Mouse (Mus musculus) limb, embryonic 13.5 days (tissue): ENCODE measurements at regions not wholly inside any gene's neighbourhood (a gene's known extent, or its start where the extent isn't known, plus 50 kb on each side); places are given as distances from the start of the nearest gene placed in this dataset.

Experiments
- ATAC-seq: fragments of 200-750 bp; cut with Nextera tagmentation; 2 replicates; pipeline ENCODE4 v1.8.0; 2017; ENCODE audit warnings: low read depth, moderate number of reproducible peaks, moderate TSS enrichment; ENCODE audit not compliant: low FRiP score
- H3K27ac ChIP-seq: fragments of 300-500 bp; sonication (generic); 2 replicates; pipeline ENCODE4 v1.5.1; 2015; ENCODE audit warnings: inconsistent platforms, mild to moderate bottlenecking, moderate library complexity
- H3K27me3 ChIP-seq: fragments of 300-500 bp; sonication (generic); 2 replicates; pipeline ENCODE4 v1.6.1; 2015; ENCODE audit warnings: mild to moderate bottlenecking, inconsistent platforms
- H3K36me3 ChIP-seq: fragments of 300-500 bp; sonication (generic); 2 replicates; pipeline ENCODE4 v1.6.1; 2015; ENCODE audit warnings: inconsistent platforms, mild to moderate bottlenecking, moderate library complexity
- H3K4me1 ChIP-seq: fragments of 300-500 bp; sonication (generic); 2 replicates; pipeline ENCODE4 v1.6.1; 2015; ENCODE audit warnings: inconsistent platforms
- H3K4me2 ChIP-seq: fragments of 300-500 bp; sonication (generic); replicated peaks from 2 replicates; pipeline ENCODE4 v1.6.1; 2015; ENCODE audit warnings: inconsistent platforms, mild to moderate bottlenecking, moderate library complexity
- H3K4me3 ChIP-seq: fragments of 300-500 bp; sonication (generic); 2 replicates; pipeline ENCODE4 v1.5.1; 2015; ENCODE audit warnings: moderate library complexity, mild to moderate bottlenecking, inconsistent platforms
- H3K9ac ChIP-seq: fragments of 300-500 bp; sonication (generic); 2 replicates; pipeline ENCODE4 v1.6.1; 2015; ENCODE audit warnings: mild to moderate bottlenecking, inconsistent platforms
- H3K9me3 ChIP-seq: fragments of 300-500 bp; sonication (generic); 2 replicates; pipeline ENCODE4 v1.6.1; 2016; ENCODE audit warnings: inconsistent platforms
- WGBS: fragments of 180-500 bp; shearing (Covaris S2); methylation state at CpG from one replicate; pipeline ENCODE4 v1.1.7; 2015; 5-methylcytosine and 5-hydroxymethylcytosine counted together

GRCm38 (mm10) chr7:129975781-129976514 is 384.3 kb downstream of the Wdr11 start:
- no peak overlapping the region for H3K27ac ChIP-seq
- H3K4me1 ChIP-seq: no peaks in the 10 kb centered on the region; the same call in 1 of the 2 replicates
- no peaks in the 10 kb centered on the region; the same call in 1 of the 2 replicates for H3K27me3 ChIP-seq
- no peak overlapping the region for H3K4me3 ChIP-seq
- no peaks in the 10 kb centered on the region for H3K9me3 ChIP-seq
- no peak for ATAC-seq
- no peak overlapping the region for H3K9ac ChIP-seq
- H3K36me3 ChIP-seq: no peaks in the 10 kb centered on the region
- 84% methylated on average over 21 of the region's 21 CpGs for WGBS
- H3K4me2 ChIP-seq: no peak overlapping the region

DNA sequence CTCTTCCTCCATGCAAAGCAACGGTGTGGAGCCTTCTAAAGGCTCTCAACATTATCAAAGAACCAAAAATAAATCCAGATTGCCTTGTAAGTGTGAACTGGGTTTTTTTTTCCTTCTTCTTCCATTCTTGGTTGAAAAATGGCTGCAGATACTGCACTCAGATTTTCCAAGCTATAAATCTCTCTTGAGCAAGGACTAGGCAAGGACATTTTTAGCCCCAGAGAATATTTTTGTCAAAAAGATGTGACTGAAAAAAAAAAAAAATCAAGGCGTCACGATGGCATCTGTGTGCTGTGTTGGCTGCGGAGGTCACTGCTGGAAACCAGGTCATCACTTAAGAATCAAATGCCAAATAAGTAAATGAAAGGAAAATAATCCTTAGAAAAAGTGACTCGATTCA is 386.9 kb downstream of the Wdr11 start:
- ATAC-seq: no peak

GRCm38 (mm10) chr7:129979337-129979736 is 387.7 kb downstream of the Wdr11 start:
- no peaks in the 10 kb centered on the region for H3K27me3 ChIP-seq
- H3K4me1 ChIP-seq: peaks cover 11% of the 10 kb centered on the region
- H3K9me3 ChIP-seq: no peaks in the 10 kb centered on the region
- H3K9ac ChIP-seq: no peak overlapping the region
- no peak for ATAC-seq
- no peaks in the 10 kb centered on the region for H3K36me3 ChIP-seq
- H3K4me2 ChIP-seq: no peak overlapping the region
- 58% methylated on average over 6 of the region's 6 CpGs for WGBS
- H3K27ac ChIP-seq: no peak overlapping the region
- H3K4me3 ChIP-seq: no peak overlapping the region

More for the DNA sequence above, 386.9 kb downstream of the Wdr11 start:
- Histone ChIP-seq H3K4me2 (no peak overlapping the region), H3K36me3 (no peaks in the 10 kb centered on the region), H3K27me3 (no peaks in the 10 kb centered on the region), H3K9ac (no peak overlapping the region), H3K4me1 (peaks cover 6% of the 10 kb centered on the region), H3K4me3 (no peak overlapping the region), H3K9me3 (no peaks in the 10 kb centered on the region), H3K27ac (no peak overlapping the region)
- WGBS: 83% methylated on average over 5 of the region's 5 CpGs

DNA sequence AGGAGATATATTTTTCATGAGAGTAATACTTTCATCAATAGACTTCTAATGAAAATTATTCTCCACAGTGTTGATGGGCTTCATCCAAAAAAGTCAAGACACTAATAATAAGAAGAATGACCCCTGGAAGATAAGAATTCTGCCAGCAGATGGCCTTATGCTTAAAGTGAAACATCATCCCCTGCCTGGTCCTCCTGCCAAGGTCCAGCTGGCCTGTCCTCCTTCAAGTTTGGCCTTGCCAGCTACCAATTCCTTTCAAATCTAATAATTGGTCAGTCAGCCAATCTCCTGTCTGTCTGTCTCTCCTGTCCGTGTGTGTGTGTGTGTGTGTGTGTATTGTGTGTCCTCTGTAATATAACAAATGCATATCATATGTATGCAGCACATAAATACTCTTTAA is 388.8 kb downstream of the Wdr11 start:
- no peaks in the 10 kb centered on the region for H3K9me3 ChIP-seq
- no peak overlapping the region for H3K4me2 ChIP-seq
- 76% methylated on average over 1 of the region's 1 CpGs for WGBS
- ATAC-seq: no peak
- no peak overlapping the region for H3K27ac ChIP-seq
- H3K36me3 ChIP-seq: no peaks in the 10 kb centered on the region
- no peak overlapping the region for H3K4me3 ChIP-seq
- H3K4me1 ChIP-seq: peaks cover 22% of the 10 kb centered on the region
- no peak overlapping the region for H3K9ac ChIP-seq
- no peaks in the 10 kb centered on the region for H3K27me3 ChIP-seq

DNA sequence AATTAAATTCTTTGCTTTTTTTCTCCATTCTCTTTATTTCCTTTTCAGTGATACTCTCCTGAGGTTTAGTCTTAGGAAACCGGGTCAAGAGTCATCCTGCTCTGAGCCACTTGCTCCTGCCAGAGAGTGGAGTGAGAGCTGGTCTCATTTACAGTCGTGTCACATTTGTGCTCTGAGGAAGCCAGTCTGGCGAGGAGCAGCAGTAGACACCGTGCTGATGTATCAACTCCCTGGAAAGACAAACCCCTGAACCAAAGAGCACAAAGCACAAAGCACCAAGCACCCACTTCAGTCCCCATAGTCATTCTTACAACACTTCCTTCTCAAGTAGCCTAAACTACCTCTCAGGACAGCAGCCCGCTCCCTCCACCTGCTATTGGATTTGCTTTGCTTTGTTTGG is 390.7 kb downstream of the Wdr11 start:
- no peak for ATAC-seq

DNA sequence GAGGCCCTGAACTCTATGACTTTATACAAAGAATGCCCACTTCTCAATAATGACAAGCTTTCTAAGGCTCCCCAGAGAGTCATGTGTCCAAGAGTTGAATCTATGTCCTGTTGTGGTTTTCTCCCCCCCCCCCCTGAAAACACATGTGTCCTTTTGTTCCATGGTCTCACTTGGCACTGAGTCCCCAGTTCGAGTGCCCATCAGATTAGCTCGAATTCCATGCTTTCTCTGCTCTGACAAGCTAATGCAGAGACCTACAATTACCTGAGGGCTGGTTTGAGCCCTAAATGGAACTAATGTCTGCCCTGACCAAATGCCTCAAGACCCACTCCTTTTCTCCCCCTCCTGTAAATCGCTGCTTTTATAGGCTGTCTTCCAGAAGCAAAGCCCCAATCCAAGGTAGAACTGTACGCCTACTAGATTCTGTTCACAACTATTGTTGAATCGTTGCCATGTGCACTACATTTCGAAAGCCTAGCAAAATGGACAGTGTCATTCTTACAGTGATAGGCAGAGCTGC is 392.0 kb downstream of the Wdr11 start:
- Histone ChIP-seq H3K9ac (no peak overlapping the region), H3K9me3 (no peaks in the 10 kb centered on the region), H3K27me3 (no peaks in the 10 kb centered on the region), H3K36me3 (no peaks in the 10 kb centered on the region), H3K4me1 (peaks cover 32% of the 10 kb centered on the region), H3K4me2 (no peak overlapping the region), H3K27ac (peak overlapping the region; percentile 22; the same call in 1 of the 2 replicates), H3K4me3 (no peak overlapping the region)
- WGBS: 71% methylated on average over 6 of the region's 6 CpGs
- ATAC-seq: no peak

More for the DNA sequence above, 390.7 kb downstream of the Wdr11 start:
- H3K4me2 ChIP-seq: no peak overlapping the region
- H3K9ac ChIP-seq: no peak overlapping the region
- H3K36me3 ChIP-seq: no peaks in the 10 kb centered on the region
- no peak overlapping the region for H3K4me3 ChIP-seq
- 65% methylated on average over 5 of the region's 5 CpGs for WGBS
- H3K27me3 ChIP-seq: no peaks in the 10 kb centered on the region
- H3K9me3 ChIP-seq: no peaks in the 10 kb centered on the region
- H3K4me1 ChIP-seq: peaks cover 32% of the 10 kb centered on the region
- no peak overlapping the region for H3K27ac ChIP-seq

DNA sequence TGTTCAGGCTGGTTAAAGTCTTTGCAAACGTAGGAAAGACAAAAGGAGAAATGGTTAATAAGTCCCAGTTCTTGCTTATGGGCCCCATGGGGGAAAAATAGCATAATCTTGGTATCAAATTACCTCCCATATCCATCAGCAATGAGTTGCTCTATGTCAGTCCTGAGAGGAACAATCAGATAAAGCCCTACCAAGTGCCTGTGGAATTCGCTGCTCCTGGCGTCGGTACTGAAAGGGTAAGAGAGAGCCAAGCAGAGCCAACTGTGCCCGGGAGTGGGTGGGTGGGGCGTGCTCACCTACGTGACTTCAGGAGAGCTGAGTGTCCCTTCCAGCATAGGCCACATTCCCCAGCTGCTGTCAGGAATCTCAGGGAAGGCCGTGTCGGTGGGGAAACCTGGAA is 392.7 kb downstream of the Wdr11 start:
- no peaks in the 10 kb centered on the region for H3K9me3 ChIP-seq
- H3K27ac ChIP-seq: peak overlapping the region; percentile 10; the same call in 1 of the 2 replicates

GRCm38 (mm10) chr7:129987119-129987665 is 395.5 kb downstream of the Wdr11 start:
- WGBS: 42% methylated on average over 6 of the region's 6 CpGs
- Histone ChIP-seq H3K9ac (no peak overlapping the region), H3K27ac (no peak overlapping the region), H3K4me3 (no peak overlapping the region), H3K36me3 (no peaks in the 10 kb centered on the region), H3K9me3 (no peaks in the 10 kb centered on the region), H3K4me2 (no peak overlapping the region), H3K27me3 (no peaks in the 10 kb centered on the region), H3K4me1 (peaks cover 42% of the 10 kb centered on the region)
- ATAC-seq: no peak

More for the DNA sequence above, 392.7 kb downstream of the Wdr11 start:
- 65% methylated on average over 9 of the region's 9 CpGs for WGBS
- Histone ChIP-seq H3K4me3 (no peak overlapping the region), H3K4me1 (peaks cover 32% of the 10 kb centered on the region), H3K27me3 (no peaks in the 10 kb centered on the region), H3K4me2 (no peak overlapping the region; the same call in 1 of the 2 replicates), H3K9ac (no peak overlapping the region), H3K36me3 (no peaks in the 10 kb centered on the region)
- no peak for ATAC-seq

DNA sequence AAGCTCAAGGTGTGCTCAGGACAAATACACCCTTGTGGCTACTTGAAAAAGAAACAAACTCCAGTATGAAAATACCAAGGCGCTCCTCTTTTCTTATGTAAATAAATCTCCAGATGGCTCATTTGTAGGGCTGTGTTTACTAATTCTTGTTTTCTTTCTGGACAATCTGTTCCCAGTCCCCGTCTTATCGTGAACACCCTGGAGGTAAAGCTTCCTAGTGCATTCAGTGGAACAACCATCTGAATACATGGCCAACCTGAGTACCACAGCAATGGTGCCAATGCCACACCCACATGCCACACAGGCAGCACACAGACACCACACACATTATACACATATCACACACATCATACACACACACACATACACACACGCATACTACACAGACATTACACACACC is 396.1 kb downstream of the Wdr11 start:
- Histone ChIP-seq H3K36me3 (no peaks in the 10 kb centered on the region), H3K27ac (no peak overlapping the region), H3K9ac (no peak overlapping the region), H3K9me3 (no peaks in the 10 kb centered on the region), H3K4me1 (peaks cover 42% of the 10 kb centered on the region), H3K4me3 (no peak overlapping the region), H3K27me3 (no peaks in the 10 kb centered on the region), H3K4me2 (no peak overlapping the region)
- ATAC-seq: no peak
- 66% methylated on average over 4 of the region's 4 CpGs for WGBS

GRCm38 (mm10) chr7:129993446-129994223 is 402.0 kb downstream of the Wdr11 start:
- Histone ChIP-seq H3K9ac (no peak overlapping the region), H3K4me3 (no peak overlapping the region), H3K27me3 (no peaks in the 10 kb centered on the region), H3K9me3 (no peaks in the 10 kb centered on the region), H3K4me2 (no peak overlapping the region), H3K36me3 (no peaks in the 10 kb centered on the region), H3K4me1 (peaks cover 15% of the 10 kb centered on the region), H3K27ac (no peak overlapping the region)
- 53% methylated on average over 14 of the region's 14 CpGs for WGBS
- ATAC-seq: no peak

- Histone ChIP-seq H3K9me3 (no peaks in the 10 kb centered on the region), H3K9ac (no peak overlapping the region), H3K4me3 (no peak overlapping the region), H3K27me3 (no peaks in the 10 kb centered on the region), H3K4me1 (peaks cover 23% of the 10 kb centered on the region), H3K36me3 (no peaks in the 10 kb centered on the region), H3K4me2 (no peak overlapping the region), H3K27ac (no peak overlapping the region)
- WGBS: 83% methylated on average over 7 of the region's 7 CpGs
- no peak for ATAC-seq
Measured at GRCm38 (mm10) chr7:129995529-129995928, 403.9 kb downstream of the Wdr11 start.

DNA sequence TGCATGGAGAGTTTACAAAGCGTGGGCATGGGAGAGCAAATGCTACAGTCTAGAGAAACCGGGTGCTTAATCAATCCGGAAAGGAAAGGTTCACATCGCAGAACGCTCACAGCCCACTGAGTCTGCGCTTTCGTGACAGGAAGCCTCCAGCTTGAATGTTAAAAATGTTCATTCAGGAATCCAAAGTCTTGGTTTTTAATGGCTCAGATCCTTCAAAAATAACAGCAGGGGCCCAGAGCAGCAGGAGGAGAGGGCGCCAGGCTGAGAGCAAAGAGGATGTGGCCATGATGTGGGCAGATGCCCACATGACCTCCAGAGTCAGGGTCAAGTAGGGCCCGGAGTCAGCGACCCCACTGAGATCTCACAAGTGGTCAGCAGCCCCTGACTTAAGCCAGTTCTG is 409.4 kb downstream of the Wdr11 start:
- H3K9me3 ChIP-seq: no peaks in the 10 kb centered on the region
- no peak for ATAC-seq

More for the DNA sequence above, 409.4 kb downstream of the Wdr11 start:
- no peak overlapping the region for H3K4me3 ChIP-seq
- peaks cover 48% of the 10 kb centered on the region for H3K4me1 ChIP-seq
- no peak overlapping the region; the same call in 1 of the 2 replicates for H3K4me2 ChIP-seq
- no peaks in the 10 kb centered on the region for H3K27me3 ChIP-seq
- H3K36me3 ChIP-seq: no peaks in the 10 kb centered on the region
- no peak overlapping the region for H3K9ac ChIP-seq
- 45% methylated on average over 10 of the region's 10 CpGs for WGBS
- H3K27ac ChIP-seq: peak overlapping the region; percentile 74
